Mouse (Mus musculus) Patski (cell line): ENCODE results near the gene Ache. TPM values are rescaled to one million over a fixed set of nuclear protein-coding genes. Genes with fewer than 3 reads are reported as not detected.

Experiments
- ATAC-seq: fragments of 100-300 bp; one replicate; pipeline ENCODE4 v1.8.0; 2021
- CTCF ChIA-PET: fragments of 350-600 bp; sonication (Branson Sonifier 250); formaldehyde crosslinking; loops from one replicate; lab custom pipeline; 2022; ENCODE audit warnings: inconsistent platforms; lab: Charles Lee
- POLR2A ChIA-PET: fragments of 350-600 bp; sonication (Branson Sonifier 250); formaldehyde crosslinking; loops from one replicate; lab custom pipeline; 2022; ENCODE audit warnings: antibody characterized with exemption, inconsistent platforms; lab: Charles Lee
- DNase-seq: peaks from one replicate; pipeline ENCODE4 v3.0.0-alpha.2; 2011; ENCODE audit warnings: low read depth, low spot score
- H3K27me3 ChIP-seq: fragments of 371-371 bp; one replicate; pipeline ENCODE4 v1.5.1; 2021
- CTCF ChIP-seq: fragments of 100-300 bp; IDR thresholded peaks from one replicate; pipeline ENCODE4 v1.5.1; 2021
- in situ Hi-C: fragments of 300-500 bp; cut with MboI; formaldehyde crosslinking; loops from 3 replicates; pipeline ENCODE4 v1.11.1; 2018; ENCODE audit warnings: low pct_unique_long_range_greater_than_20kb, mixed read lengths
- polyA plus RNA-seq: library from polyadenylated mRNA; unstranded; gene quantifications from one replicate; pipeline ENCODE4 v1.2.3, GENCODE M21; 2021

Ache gene
- polyA plus RNA-seq, 1 experiment from 2014 or later = 1.8 TPM

DNA sequence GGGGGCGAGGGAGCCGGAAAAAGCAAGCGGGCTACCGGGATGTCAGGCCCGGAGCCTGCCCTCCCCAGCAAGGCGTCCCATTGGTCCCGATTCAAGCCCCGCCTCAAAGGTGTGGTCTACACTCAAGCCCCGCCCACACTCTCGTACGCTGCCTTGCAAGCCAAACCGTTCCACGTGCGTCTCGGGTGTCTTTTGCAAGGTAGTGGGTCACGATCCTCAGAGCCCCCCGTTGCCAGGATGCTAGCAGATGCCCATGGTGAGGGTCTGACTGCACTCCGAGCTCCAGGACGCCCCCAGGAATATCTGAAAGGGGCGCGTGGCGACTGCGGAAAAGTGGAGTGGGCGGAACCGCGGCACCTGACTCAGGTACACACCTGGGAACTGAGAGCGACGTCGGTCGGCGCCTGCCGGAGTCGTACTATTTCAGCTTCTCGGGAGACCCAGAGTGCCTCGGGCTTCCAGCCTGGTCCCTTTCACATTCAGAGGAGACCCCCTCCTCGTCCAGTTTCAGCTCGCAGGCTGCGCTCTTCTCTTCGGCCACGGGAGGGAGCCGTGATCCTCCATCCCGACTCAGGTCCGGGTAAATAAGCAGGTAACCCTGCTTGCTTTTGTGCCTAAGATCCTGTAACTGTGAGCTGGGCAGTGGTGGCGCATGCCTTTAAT lies 46.3 kb downstream of the Ache start, which contains the start of gene Slc12a9:
Gene Slc12a9 (minus strand): TSS at position 86 of the 663 bp plus-strand sequence.
- no peaks in the 10 kb centered on the region for H3K27me3 ChIP-seq
- POLR2A ChIA-PET = interaction anchor here (0.9 to 2.2 kb wide), 4 partner anchors 17 to 168 kb away, joined by 4 to 6 read pairs (median 4); partner anchors contain the start of genes Ephb4 and Pop7
- DNase-seq (peak; percentile 76), ATAC-seq (peak; percentile 90)
- in situ Hi-C loops = loop anchor here (5.0 kb wide), 1 partner anchor 124 kb away; no protein-coding TSS in a partner anchor
- TF ChIP-seq CTCF = no peak
- CTCF ChIA-PET = interaction anchor here (0.7 to 2.3 kb wide), 19 partner anchors 10 to 168 kb away, joined by 3 to 12 read pairs (median 4); partner anchors contain the start of genes Pop7, Srrt and Trip6

DNA sequence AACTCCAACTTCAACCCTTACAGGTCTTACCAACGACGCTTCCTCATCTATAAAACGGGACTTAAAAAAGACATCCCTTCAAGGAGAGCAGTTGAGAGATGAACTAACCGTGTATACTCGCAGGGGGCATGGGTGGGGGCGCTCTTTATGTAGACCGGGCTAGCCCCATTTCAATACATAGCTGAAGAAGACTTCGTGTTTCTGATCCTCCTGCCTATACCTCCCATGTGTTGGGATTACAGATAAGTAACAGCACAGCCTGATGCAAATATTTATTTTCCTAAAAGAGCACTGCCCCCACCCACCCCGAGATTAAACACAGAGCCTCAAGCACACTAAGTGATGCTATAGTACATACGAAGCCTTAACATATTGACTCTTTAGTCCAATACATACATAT lies 47.0 kb downstream of the Ache start:
- POLR2A ChIA-PET = interaction anchor here (0.9 to 1.9 kb wide), 3 partner anchors 16 to 168 kb away, joined by 4 to 5 read pairs (median 4); partner anchors contain the start of genes Ephb4 and Pop7
- in situ Hi-C loops = loop anchor here (5.0 kb wide), 1 partner anchor 123 kb away; no protein-coding TSS in a partner anchor
- DNase-seq (no peak), ATAC-seq (no peak)
- CTCF ChIA-PET = interaction anchor here (0.7 to 2.3 kb wide), 16 partner anchors 10 to 167 kb away, joined by 3 to 12 read pairs (median 4); partner anchors contain the start of gene Pop7
- no peaks in the 10 kb centered on the region for H3K27me3 ChIP-seq
- TF ChIP-seq CTCF = no peak

GRCm38 (mm10) chr5:137335066-137335465 lies 47.7 kb downstream of the Ache start:
- POLR2A ChIA-PET = interaction anchor here (0.5 to 1.9 kb wide), 3 partner anchors 15 to 167 kb away, joined by 3 to 5 read pairs (median 4); partner anchors contain the start of genes Ephb4 and Pop7
- TF ChIP-seq CTCF = no peak
- no peak for ATAC-seq

GRCm38 (mm10) chr5:137337190-137337589 lies 49.9 kb downstream of the Ache start:
- in situ Hi-C loops = loop anchor here (5.0 kb wide), 1 partner anchor 165 kb away; the partner anchor contains the start of gene Pop7
- POLR2A ChIA-PET = interaction anchor here (0.6 to 1.0 kb wide), 2 partner anchors 41 to 43 kb away, joined by 3 to 6 read pairs; partner anchors contain the start of gene Ufsp1
- no peak for TF ChIP-seq CTCF
- CTCF ChIA-PET = interaction anchor here (1.5 kb wide), 1 partner anchor 18 kb away, joined by 4 read pairs; no protein-coding TSS in a partner anchor
- no peaks in the 10 kb centered on the region for H3K27me3 ChIP-seq
- DNase-seq = no peak
- ATAC-seq = no peak

More at GRCm38 (mm10) chr5:137335066-137335465, 47.7 kb downstream of the Ache start:
- in situ Hi-C loops = loop anchor here (5.0 kb wide), 1 partner anchor 167 kb away; the partner anchor contains the start of gene Pop7
- no peak for DNase-seq
- H3K27me3 ChIP-seq = no peaks in the 10 kb centered on the region
- CTCF ChIA-PET = interaction anchor here (1.3 to 2.3 kb wide), 3 partner anchors 9 to 166 kb away, joined by 3 to 12 read pairs (median 9); partner anchors contain the start of gene Pop7

- ChIA-PET POLR2A (interaction anchor here (0.6 to 0.7 kb wide), 2 partner anchors 12 to 352 kb away, joined by 3 read pairs; partner anchors contain the start of gene Plod3), CTCF (interaction anchor here (1.5 kb wide), 1 partner anchor 20 kb away, joined by 4 read pairs; no protein-coding TSS in a partner anchor)
- no peak for TF ChIP-seq CTCF
- DNase-seq = no peak
- ATAC-seq = no peak
- no peaks in the 10 kb centered on the region for H3K27me3 ChIP-seq
- in situ Hi-C loops = loop anchor here (5.0 kb wide), 1 partner anchor 164 kb away; the partner anchor contains the start of gene Pop7
Observed at GRCm38 (mm10) chr5:137338256-137338655, 50.9 kb downstream of the Ache start.

- in situ Hi-C loops = loop anchor here (5.0 kb wide), 1 partner anchor 164 kb away; the partner anchor contains the start of gene Pop7
- CTCF ChIA-PET = interaction anchor here (1.5 kb wide), 1 partner anchor 20 kb away, joined by 4 read pairs; no protein-coding TSS in a partner anchor
- POLR2A ChIA-PET = interaction anchor here (0.6 kb wide), 2 partner anchors 73 to 352 kb away, joined by 3 read pairs; partner anchors contain the start of gene Plod3
- DNase-seq = no peak
- no peaks in the 10 kb centered on the region for H3K27me3 ChIP-seq
- no peak for ATAC-seq
- no peak for TF ChIP-seq CTCF
Observed at GRCm38 (mm10) chr5:137338663-137339289, 51.5 kb downstream of the Ache start.

- CTCF ChIA-PET = no interaction called here
- POLR2A ChIA-PET = interaction anchor here (0.6 kb wide), 1 partner anchor 72 kb away, joined by 3 read pairs; no protein-coding TSS in a partner anchor
- no peak for TF ChIP-seq CTCF
- DNase-seq = no peak
- no peaks in the 10 kb centered on the region for H3K27me3 ChIP-seq
- in situ Hi-C loops = loop anchor here (5.0 kb wide), 1 partner anchor 163 kb away; the partner anchor contains the start of gene Pop7
- no peak for ATAC-seq
Observed at GRCm38 (mm10) chr5:137339290-137339979, 52.1 kb downstream of the Ache start.

GRCm38 (mm10) chr5:137340222-137340621 lies 52.9 kb downstream of the Ache start:
- ChIA-PET CTCF (interaction anchor here (2.2 kb wide), 1 partner anchor 19 kb away, joined by 7 read pairs; no protein-coding TSS in a partner anchor), POLR2A (interaction anchor here (0.6 kb wide), 1 partner anchor 24 kb away, joined by 9 read pairs; no protein-coding TSS in a partner anchor)
- in situ Hi-C loops = no loop called here
- ATAC-seq (no peak), DNase-seq (no peak)
- TF ChIP-seq CTCF = no peak
- H3K27me3 ChIP-seq = no peaks in the 10 kb centered on the region
